Mouse (Mus musculus): ENCODE data around the gene Ankrd33. TPM values are rescaled to one million over a fixed set of nuclear protein-coding genes. Genes with fewer than 3 reads are reported as not detected.
A peak's percentile ranks its signal among the peaks of the same experiment; 100 is the strongest.

The Ankrd33 gene
- polyA plus RNA-seq, 1 experiment from 2014 or later: not detected

- Histone ChIP-seq H3K9ac (ENCODE audit: low read length) (no peak overlapping the region), H3K9me3 (replicated peaks; ENCODE audit: control insufficient read depth, low read length) (no peaks in the 10 kb centered on the region), H3K4me1 (ENCODE audit: control insufficient read depth, insufficient read depth, low read length) (peaks cover 8% of the 10 kb centered on the region), H3K4me2 (ENCODE audit: low read depth, low read length) (no peak overlapping the region), H3K36me3 (ENCODE audit: control insufficient read depth, insufficient read depth) (no peaks in the 10 kb centered on the region), H3K27me3 (ENCODE audit: control insufficient read depth, insufficient read depth, low read length) (peaks cover 13% of the 10 kb centered on the region), H3K27ac (ENCODE audit: low read length) (no peak overlapping the region), H3K4me3 (ENCODE audit: low read length) (no peak overlapping the region)
- no peak for ATAC-seq (replicated peaks; ENCODE audit: extremely low read depth, insufficient read depth, low FRiP score)
- 48% methylated on average over 6 of the region's 6 CpGs for WGBS
Observed at GRCm38 (mm10) chr15:101093988-101094387, 21.6 kb upstream of the Ankrd33 start.

DNA sequence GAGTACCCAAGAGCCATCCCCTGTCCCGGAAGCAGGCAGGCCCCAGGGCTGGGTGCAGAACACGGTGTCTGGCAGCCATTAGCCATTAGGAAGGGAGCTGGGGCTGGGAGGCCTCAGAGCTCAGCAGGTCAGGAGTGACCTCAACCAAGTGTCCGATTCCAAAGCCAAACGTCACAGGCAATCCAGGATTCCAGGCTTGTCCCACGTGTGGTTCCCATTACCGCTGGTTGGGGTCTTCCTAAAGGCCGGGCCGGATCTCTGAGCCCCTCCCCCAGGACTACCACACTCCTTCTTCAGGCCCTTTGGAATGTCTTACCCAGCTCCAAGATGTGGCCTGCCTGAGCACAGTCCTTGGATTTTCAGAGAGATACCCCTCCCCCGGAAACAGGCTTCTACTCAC, 20.6 kb upstream of the Ankrd33 start:
- no peak overlapping the region for H3K27ac ChIP-seq (ENCODE audit: low read length)

GRCm38 (mm10) chr15:101095392-101095791, 20.2 kb upstream of the Ankrd33 start:
- no peak overlapping the region for H3K27ac ChIP-seq (ENCODE audit: low read length)
- ATAC-seq (replicated peaks; ENCODE audit: extremely low read depth, insufficient read depth, low FRiP score): no peak
- H3K4me3 ChIP-seq (ENCODE audit: low read length): no peak overlapping the region
- H3K9me3 ChIP-seq (replicated peaks; ENCODE audit: control insufficient read depth, low read length): no peaks in the 10 kb centered on the region
- WGBS: 84% methylated on average over 3 of the region's 3 CpGs
- H3K4me2 ChIP-seq (ENCODE audit: low read depth, low read length): no peak overlapping the region
- peaks cover 8% of the 10 kb centered on the region for H3K4me1 ChIP-seq (ENCODE audit: control insufficient read depth, insufficient read depth, low read length)
- peaks cover 18% of the 10 kb centered on the region for H3K27me3 ChIP-seq (ENCODE audit: control insufficient read depth, insufficient read depth, low read length)
- no peaks in the 10 kb centered on the region for H3K36me3 ChIP-seq (ENCODE audit: control insufficient read depth, insufficient read depth)
- no peak overlapping the region for H3K9ac ChIP-seq (ENCODE audit: low read length)

More for the DNA sequence above, 20.6 kb upstream of the Ankrd33 start:
- Histone ChIP-seq H3K4me1 (ENCODE audit: control insufficient read depth, insufficient read depth, low read length) (peaks cover 8% of the 10 kb centered on the region), H3K36me3 (ENCODE audit: control insufficient read depth, insufficient read depth) (no peaks in the 10 kb centered on the region), H3K9ac (ENCODE audit: low read length) (no peak overlapping the region), H3K4me2 (ENCODE audit: low read depth, low read length) (no peak overlapping the region), H3K4me3 (ENCODE audit: low read length) (no peak overlapping the region), H3K27me3 (ENCODE audit: control insufficient read depth, insufficient read depth, low read length) (peaks cover 18% of the 10 kb centered on the region), H3K9me3 (replicated peaks; ENCODE audit: control insufficient read depth, low read length) (no peaks in the 10 kb centered on the region)
- ATAC-seq (replicated peaks; ENCODE audit: extremely low read depth, insufficient read depth, low FRiP score): no peak
- 72% methylated on average over 9 of the region's 9 CpGs for WGBS

DNA sequence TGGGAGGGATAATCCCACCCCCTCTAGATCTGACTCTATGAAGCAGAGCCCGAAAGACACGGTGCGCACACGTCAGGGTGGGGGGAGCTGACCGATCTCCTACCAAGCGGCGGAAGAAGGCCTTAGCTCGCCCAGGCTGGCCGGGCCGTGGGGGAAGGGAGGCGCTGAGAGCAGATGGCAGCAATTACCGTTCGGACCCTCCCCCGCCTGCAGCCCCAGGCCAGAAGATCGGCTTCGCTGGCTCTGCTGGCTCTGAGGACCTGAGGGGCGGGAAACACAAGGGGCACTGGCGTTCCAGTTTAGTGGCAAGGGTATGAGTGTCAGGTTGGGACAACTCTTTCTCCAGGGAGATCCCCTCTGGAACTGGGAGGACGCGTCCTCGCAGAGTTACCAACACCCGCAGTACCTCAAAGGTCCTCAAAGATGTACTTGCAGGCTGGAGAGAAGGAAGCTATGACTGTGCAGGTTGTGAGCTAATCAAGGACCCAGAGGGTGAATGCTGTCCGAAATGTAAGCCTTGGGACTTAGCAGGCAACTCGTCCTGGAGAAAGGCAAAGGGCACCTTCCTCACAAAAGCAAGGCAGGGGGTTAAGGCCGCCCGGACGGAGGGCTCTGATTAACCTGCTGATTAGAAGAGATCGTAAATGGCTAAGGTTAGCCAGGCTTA, 17.4 kb upstream of the Ankrd33 start:
- Histone ChIP-seq H3K27me3 (ENCODE audit: control insufficient read depth, insufficient read depth, low read length) (peaks cover 18% of the 10 kb centered on the region), H3K4me1 (ENCODE audit: control insufficient read depth, insufficient read depth, low read length) (peaks cover 8% of the 10 kb centered on the region), H3K4me2 (ENCODE audit: low read depth, low read length) (peak overlapping the region; percentile 62), H3K27ac (ENCODE audit: low read length) (no peak overlapping the region), H3K9me3 (replicated peaks; ENCODE audit: control insufficient read depth, low read length) (no peaks in the 10 kb centered on the region), H3K4me3 (ENCODE audit: low read length) (peak overlapping the region; percentile 35), H3K36me3 (ENCODE audit: control insufficient read depth, insufficient read depth) (no peaks in the 10 kb centered on the region), H3K9ac (ENCODE audit: low read length) (peak overlapping the region; percentile 46; the same call in 1 of the 2 replicates)
- ATAC-seq (replicated peaks; ENCODE audit: extremely low read depth, insufficient read depth, low FRiP score): no peak
- WGBS: 6% methylated on average over 27 of the region's 28 CpGs

DNA sequence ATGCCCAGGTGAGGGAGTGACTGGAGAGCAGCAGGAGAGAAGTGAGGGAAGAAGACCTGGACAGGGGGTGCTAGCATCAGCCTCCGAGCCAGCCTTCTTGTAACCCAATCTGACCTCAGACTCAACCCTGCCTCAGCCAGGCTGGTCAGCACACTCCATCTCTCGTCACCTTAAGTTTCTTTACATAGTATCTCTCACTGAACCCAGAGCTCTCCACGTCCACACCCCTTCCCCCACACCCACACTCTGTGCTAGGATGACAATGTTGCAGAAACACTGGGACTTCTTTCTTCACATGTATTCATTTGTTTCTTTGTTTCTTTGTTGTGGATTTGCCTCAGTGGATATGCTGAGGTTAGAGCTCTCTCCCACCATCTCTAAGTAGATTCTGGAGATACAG, 14.6 kb upstream of the Ankrd33 start:
- Histone ChIP-seq H3K27ac (ENCODE audit: low read length) (no peak overlapping the region), H3K9ac (ENCODE audit: low read length) (no peak overlapping the region), H3K4me2 (ENCODE audit: low read depth, low read length) (no peak overlapping the region), H3K4me1 (ENCODE audit: control insufficient read depth, insufficient read depth, low read length) (peaks cover 8% of the 10 kb centered on the region), H3K4me3 (ENCODE audit: low read length) (no peak overlapping the region), H3K36me3 (ENCODE audit: control insufficient read depth, insufficient read depth) (no peaks in the 10 kb centered on the region), H3K27me3 (ENCODE audit: control insufficient read depth, insufficient read depth, low read length) (peaks cover 18% of the 10 kb centered on the region), H3K9me3 (replicated peaks; ENCODE audit: control insufficient read depth, low read length) (no peaks in the 10 kb centered on the region)
- 45% methylated on average over 3 of the region's 3 CpGs for WGBS
- no peak for ATAC-seq (replicated peaks; ENCODE audit: extremely low read depth, insufficient read depth, low FRiP score)

- Histone ChIP-seq H3K9ac (ENCODE audit: low read length) (no peak overlapping the region), H3K9me3 (replicated peaks; ENCODE audit: control insufficient read depth, low read length) (no peaks in the 10 kb centered on the region), H3K4me3 (ENCODE audit: low read length) (no peak overlapping the region), H3K4me1 (ENCODE audit: control insufficient read depth, insufficient read depth, low read length) (no peaks in the 10 kb centered on the region), H3K4me2 (ENCODE audit: low read depth, low read length) (no peak overlapping the region), H3K36me3 (ENCODE audit: control insufficient read depth, insufficient read depth) (no peaks in the 10 kb centered on the region), H3K27ac (ENCODE audit: low read length) (no peak overlapping the region), H3K27me3 (ENCODE audit: control insufficient read depth, insufficient read depth, low read length) (peaks cover 7% of the 10 kb centered on the region)
- 87% methylated on average over 9 of the region's 9 CpGs for WGBS
- ATAC-seq (replicated peaks; ENCODE audit: extremely low read depth, insufficient read depth, low FRiP score): no peak
Observed at GRCm38 (mm10) chr15:101103605-101104304, 11.8 kb upstream of the Ankrd33 start.

GRCm38 (mm10) chr15:101105496-101105994, 10.0 kb upstream of the Ankrd33 start:
- Histone ChIP-seq H3K9ac (ENCODE audit: low read length) (no peak overlapping the region), H3K4me2 (ENCODE audit: low read depth, low read length) (peak overlapping the region; percentile 52), H3K27me3 (ENCODE audit: control insufficient read depth, insufficient read depth, low read length) (no peaks in the 10 kb centered on the region), H3K4me3 (ENCODE audit: low read length) (peak overlapping the region; percentile 30), H3K36me3 (ENCODE audit: control insufficient read depth, insufficient read depth) (no peaks in the 10 kb centered on the region), H3K27ac (ENCODE audit: low read length) (no peak overlapping the region), H3K4me1 (ENCODE audit: control insufficient read depth, insufficient read depth, low read length) (no peaks in the 10 kb centered on the region), H3K9me3 (replicated peaks; ENCODE audit: control insufficient read depth, low read length) (no peaks in the 10 kb centered on the region)
- whole genome bisulfite sequencing: 17% methylated on average over 12 of the region's 12 CpGs
- ATAC-seq (replicated peaks; ENCODE audit: extremely low read depth, insufficient read depth, low FRiP score): peak; percentile 76; the same call in 1 of the 2 replicates

DNA sequence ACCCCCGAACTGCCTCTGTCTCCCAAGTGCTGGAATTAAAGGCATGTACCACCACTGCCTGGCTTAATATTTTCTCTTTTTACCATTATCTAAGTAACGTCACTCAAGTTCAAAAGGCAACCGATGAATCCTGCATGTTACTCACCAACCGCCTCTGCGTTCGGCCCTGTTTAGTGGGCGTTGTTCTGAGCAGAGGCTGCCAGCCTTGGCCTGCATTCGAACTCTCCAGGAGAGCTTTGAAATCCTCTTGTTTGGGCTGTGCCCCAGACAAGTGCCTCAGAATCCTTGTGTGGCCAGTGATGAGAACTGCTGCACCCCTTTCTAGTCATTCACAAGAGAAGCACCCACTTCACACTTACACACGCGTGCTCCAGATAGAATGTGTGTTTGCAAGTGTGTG, 9.5 kb upstream of the Ankrd33 start:
- H3K9ac ChIP-seq (ENCODE audit: low read length): no peak overlapping the region
- H3K36me3 ChIP-seq (ENCODE audit: control insufficient read depth, insufficient read depth): no peaks in the 10 kb centered on the region
- no peak overlapping the region; the same call in 1 of the 2 replicates for H3K4me2 ChIP-seq (ENCODE audit: low read depth, low read length)
- no peaks in the 10 kb centered on the region for H3K9me3 ChIP-seq (replicated peaks; ENCODE audit: control insufficient read depth, low read length)
- peaks cover 3% of the 10 kb centered on the region; the same call in 1 of the 2 replicates for H3K27me3 ChIP-seq (ENCODE audit: control insufficient read depth, insufficient read depth, low read length)
- no peaks in the 10 kb centered on the region for H3K4me1 ChIP-seq (ENCODE audit: control insufficient read depth, insufficient read depth, low read length)
- WGBS: 82% methylated on average over 10 of the region's 10 CpGs
- no peak overlapping the region for H3K4me3 ChIP-seq (ENCODE audit: low read length)
- no peak overlapping the region for H3K27ac ChIP-seq (ENCODE audit: low read length)
- no peak for ATAC-seq (replicated peaks; ENCODE audit: extremely low read depth, insufficient read depth, low FRiP score)

Measured in heart, embryonic 16.5 days (tissue).